Mouse (Mus musculus): ENCODE data around the gene Gpr82. TPM values are rescaled to one million over a fixed set of nuclear protein-coding genes. Genes with fewer than 3 reads are reported as not detected.

The Gpr82 gene
- total RNA-seq, 2 experiments from 2014 or later: not detected

DNA sequence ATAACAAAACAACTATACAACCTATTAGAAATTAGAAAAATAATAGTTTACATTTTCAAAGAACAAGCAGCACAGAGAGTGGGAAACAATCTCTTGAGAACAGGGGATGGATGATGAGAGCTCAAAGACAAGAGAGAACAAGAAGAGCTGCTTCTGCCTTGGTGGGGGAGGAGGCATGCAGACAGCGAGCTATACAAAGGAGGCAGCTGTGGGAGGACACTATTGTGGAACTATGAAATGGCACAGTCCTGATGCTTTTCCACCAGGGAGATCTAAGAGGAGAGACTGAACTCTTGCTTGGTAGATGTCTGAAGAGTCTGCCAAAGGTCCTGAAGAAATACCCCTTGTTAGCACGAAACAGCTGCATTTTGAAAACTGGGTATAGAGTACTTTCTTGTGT, 27.2 kb downstream of the Gpr82 start:
- DNase-seq (ENCODE audit: extremely low spot score in 1 of 2, low spot score in 1 of 2): no peak

DNA sequence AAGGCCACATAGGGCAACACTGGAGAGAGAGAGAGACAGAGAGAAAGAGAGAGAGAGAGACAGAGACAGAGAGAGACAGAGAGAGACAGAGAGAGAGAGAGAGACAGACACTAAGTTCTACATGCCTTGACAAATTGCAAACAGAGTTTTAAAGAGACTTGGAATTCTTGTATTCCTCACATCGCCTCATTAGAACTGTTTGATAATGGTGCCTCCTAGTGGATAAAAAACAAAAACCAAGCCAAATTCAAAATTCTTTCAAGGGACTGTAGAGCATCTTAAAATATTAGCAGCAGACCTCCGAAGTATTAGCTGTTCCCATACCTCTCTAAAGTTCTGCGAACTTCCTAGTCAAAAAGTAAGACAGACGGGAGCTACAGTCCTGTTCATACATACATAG, 30.7 kb downstream of the Gpr82 start:
- no peak for DNase-seq (ENCODE audit: extremely low spot score in 1 of 2, low spot score in 1 of 2)

DNA sequence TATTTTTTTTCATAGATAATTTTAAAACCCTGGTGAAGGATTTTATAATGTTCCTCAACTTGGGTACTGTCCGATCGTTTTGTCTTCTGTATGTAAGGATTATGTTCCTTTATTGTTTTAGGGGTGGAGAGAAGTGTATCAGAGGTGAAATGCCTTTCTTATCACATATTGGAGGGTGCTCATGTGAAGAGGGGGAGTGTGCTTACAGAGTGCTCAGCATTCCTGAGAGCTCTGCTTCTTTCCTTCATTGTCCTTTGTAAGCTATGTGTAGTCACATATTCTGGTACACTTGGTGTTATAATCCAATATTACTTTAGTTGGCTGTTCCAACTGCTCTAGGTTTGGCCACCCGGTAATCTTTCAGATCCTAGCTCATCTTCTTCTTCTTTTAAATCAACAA, 39.5 kb downstream of the Gpr82 start:
- no peak for DNase-seq (ENCODE audit: extremely low spot score in 1 of 2, low spot score in 1 of 2)

DNA sequence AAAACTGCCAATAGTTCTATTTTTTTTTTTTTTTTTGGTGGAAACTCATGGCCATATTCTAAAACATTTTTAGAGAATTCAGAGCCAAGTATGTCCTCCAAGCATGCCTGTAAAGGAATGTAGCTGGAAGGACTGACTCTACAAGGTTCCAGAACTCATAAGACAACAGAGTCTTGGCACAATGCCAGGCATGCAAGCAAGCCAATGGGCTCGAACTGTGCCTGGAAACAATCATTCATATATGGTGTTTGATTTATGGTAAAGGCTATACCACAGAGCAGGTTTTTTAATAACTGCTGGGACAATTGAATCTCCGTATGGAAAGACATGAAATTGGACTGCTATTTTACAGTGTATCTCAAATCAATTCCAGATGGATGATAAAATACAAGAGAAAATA, 43.9 kb downstream of the Gpr82 start:
- no peak for DNase-seq (ENCODE audit: extremely low spot score in 1 of 2, low spot score in 1 of 2)

DNA sequence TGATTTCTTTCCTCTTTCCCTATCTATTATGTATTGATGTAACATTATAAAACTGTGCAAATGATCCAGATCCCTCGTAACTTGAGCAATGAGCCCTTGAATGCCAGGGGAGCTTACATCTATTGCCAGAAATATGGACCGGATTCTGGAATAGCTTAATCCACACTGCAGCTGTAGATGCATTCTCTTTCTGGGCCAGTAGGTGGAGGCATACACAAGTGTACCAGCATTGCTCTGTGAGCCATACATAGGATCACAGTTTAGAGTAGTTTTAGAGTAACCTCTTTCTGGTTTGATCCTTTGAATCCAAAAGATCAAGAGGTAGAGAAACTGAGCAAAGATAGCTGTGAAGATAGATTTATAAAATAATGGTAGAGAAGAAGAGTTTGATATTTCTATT, 49.0 kb downstream of the Gpr82 start:
- peak in 1 of 2 experiments; percentile 70 for DNase-seq (ENCODE audit: extremely low spot score in 1 of 2, low spot score in 1 of 2)

Small RNA genes within 50 kb of the gene (microRNA-seq; reads per million reads assigned to microRNA genes)
- 0 reads per million in 2 experiments for gene Gm25246

Other genes with a start within 250 kb of the Gpr82 start
- 1 to 10 TPM in 1 of 2 experiments, under 1 TPM in 1; 0.81 to 1.2 TPM for gene Nyx, start 195.3 kb upstream of the Gpr82 start, total RNA-seq (2021)
- gene Gpr34, start 29.3 kb upstream of the Gpr82 start, total RNA-seq (2021): 10 to 100 TPM; 14.3 to 14.6 TPM
- 10 to 100 TPM; 85.7 to 87.7 TPM for gene Cask, start 190.0 kb downstream of the Gpr82 start, total RNA-seq (2021)

All from layer of hippocampus, postnatal 25 days (tissue).